Mouse (Mus musculus) intestine, embryonic 14.5 days (tissue): Measurements from ENCODE around the gene Ldlrap1. TPM values are rescaled to one million over a fixed set of nuclear protein-coding genes. Genes with fewer than 3 reads are reported as not detected.

Source experiments
- ATAC-seq: fragments of 200-750 bp; cut with Nextera tagmentation; replicated peaks from 2 replicates; pipeline ENCODE4 v1.8.0; 2017; ENCODE audit warnings: low read depth, moderate number of reproducible peaks, moderate TSS enrichment, moderate library complexity; ENCODE audit not compliant: low FRiP score, low TSS enrichment
- DNase-seq: peaks from one replicate; pipeline ENCODE4 v3.0.0-alpha.2; 2018; ENCODE audit warnings: low spot score
- H3K27ac ChIP-seq: fragments of 300-500 bp; sonication (generic); 2 replicates; pipeline ENCODE4 v1.5.1; 2014; ENCODE audit warnings: low read depth, mild to moderate bottlenecking, control low read depth
- H3K27me3 ChIP-seq: fragments of 300-500 bp; sonication (generic); replicated peaks from 2 replicates; pipeline ENCODE4 v1.6.1; 2014; ENCODE audit warnings: low read length, control low read depth; ENCODE audit not compliant: control insufficient read depth, insufficient read depth
- H3K36me3 ChIP-seq: fragments of 300-500 bp; sonication (generic); 2 replicates; pipeline ENCODE4 v1.6.1; 2014; ENCODE audit warnings: low read length, control low read depth; ENCODE audit not compliant: control insufficient read depth, insufficient read depth
- H3K4me1 ChIP-seq: fragments of 300-500 bp; sonication (generic); replicated peaks from 2 replicates; pipeline ENCODE4 v1.6.1; 2014; ENCODE audit warnings: low read length, control low read depth, mixed read lengths; ENCODE audit not compliant: control insufficient read depth, insufficient read depth
- H3K4me2 ChIP-seq: fragments of 300-500 bp; sonication (generic); 2 replicates; pipeline ENCODE4 v1.6.1; 2014; ENCODE audit warnings: low read length
- H3K4me3 ChIP-seq: fragments of 300-500 bp; sonication (generic); 2 replicates; pipeline ENCODE4 v1.5.1; 2014; ENCODE audit warnings: low read depth, low read length, control low read depth, mixed read lengths
- H3K9ac ChIP-seq: fragments of 300-500 bp; sonication (generic); 2 replicates; pipeline ENCODE4 v1.6.1; 2014; ENCODE audit warnings: mild to moderate bottlenecking, low read length
- H3K9me3 ChIP-seq: fragments of 300-500 bp; sonication (generic); 2 replicates; pipeline ENCODE4 v1.6.1; 2016; ENCODE audit warnings: low read length, control low read depth; ENCODE audit not compliant: control insufficient read depth
- WGBS: fragments of 180-500 bp; shearing (Covaris S2); extraction: QIAGEN DNeasy Blood & Tissue Kit; methylation state at CpG from one replicate; pipeline ENCODE4 v1.1.7; 2014; 5-methylcytosine and 5-hydroxymethylcytosine counted together
- polyA plus RNA-seq: library from polyadenylated mRNA; unstranded; fragments of >200 nt; fragmentation: Nextera tagmentation; extraction: Ambion mirVana; gene quantifications from 2 replicates; pipeline ENCODE4 v1.2.1, GENCODE M21; 2014

Ldlrap1 gene
- polyA plus RNA-seq, 1 experiment from 2014 or later, result 15.0 TPM

GRCm38 (mm10) chr4:134751682-134752380 lies 16.0 kb downstream of the Ldlrap1 start:
- Histone ChIP-seq H3K4me1 (peaks cover 19% of the 10 kb centered on the region), H3K27ac (no peak overlapping the region), H3K36me3 (peaks cover 18% of the 10 kb centered on the region), H3K27me3 (no peaks in the 10 kb centered on the region), H3K4me2 (no peak overlapping the region), H3K4me3 (no peak overlapping the region), H3K9me3 (no peaks in the 10 kb centered on the region), H3K9ac (no peak overlapping the region)
- no peak for ATAC-seq
- no peak for DNase-seq
- 73% methylated on average over 18 of the region's 18 CpGs for WGBS

- peaks cover 19% of the 10 kb centered on the region for H3K4me1 ChIP-seq
Measured at GRCm38 (mm10) chr4:134750825-134751224, 17.0 kb downstream of the Ldlrap1 start.

GRCm38 (mm10) chr4:134750263-134750662 lies 17.6 kb downstream of the Ldlrap1 start:
- H3K9ac ChIP-seq, result no peak overlapping the region
- H3K27ac ChIP-seq, result no peak overlapping the region
- peaks cover 19% of the 10 kb centered on the region for H3K4me1 ChIP-seq
- peaks cover 27% of the 10 kb centered on the region for H3K36me3 ChIP-seq
- H3K27me3 ChIP-seq, result no peaks in the 10 kb centered on the region
- ATAC-seq (no peak), DNase-seq (no peak)
- no peaks in the 10 kb centered on the region for H3K9me3 ChIP-seq
- no peak overlapping the region for H3K4me2 ChIP-seq
- WGBS, result 67% methylated on average over 5 of the region's 5 CpGs
- no peak overlapping the region for H3K4me3 ChIP-seq

More at GRCm38 (mm10) chr4:134750825-134751224, 17.0 kb downstream of the Ldlrap1 start:
- Histone ChIP-seq H3K4me3 (no peak overlapping the region), H3K9ac (no peak overlapping the region), H3K4me2 (no peak overlapping the region), H3K27ac (no peak overlapping the region), H3K9me3 (no peaks in the 10 kb centered on the region), H3K27me3 (no peaks in the 10 kb centered on the region), H3K36me3 (peaks cover 27% of the 10 kb centered on the region)
- ATAC-seq (no peak), DNase-seq (no peak)
- 79% methylated on average over 6 of the region's 6 CpGs for WGBS

- Histone ChIP-seq H3K36me3 (peaks cover 27% of the 10 kb centered on the region), H3K9me3 (no peaks in the 10 kb centered on the region), H3K9ac (no peak overlapping the region), H3K4me1 (peaks cover 14% of the 10 kb centered on the region), H3K4me2 (no peak overlapping the region), H3K27me3 (no peaks in the 10 kb centered on the region), H3K4me3 (no peak overlapping the region), H3K27ac (no peak overlapping the region)
- DNase-seq (no peak), ATAC-seq (no peak)
- 70% methylated on average over 21 of the region's 21 CpGs for WGBS
Measured at GRCm38 (mm10) chr4:134749301-134750030, 18.4 kb downstream of the Ldlrap1 start.

- Histone ChIP-seq H3K4me3 (no peak overlapping the region), H3K4me2 (no peak overlapping the region), H3K9me3 (no peaks in the 10 kb centered on the region), H3K36me3 (peaks cover 27% of the 10 kb centered on the region), H3K4me1 (0 out of 2 replicates have a peak, but pooled peaks cover 4% of the 10 kb centered on the region), H3K9ac (no peak overlapping the region), H3K27me3 (no peaks in the 10 kb centered on the region), H3K27ac (no peak overlapping the region)
- DNase-seq, result no peak
- WGBS, result 90% methylated on average over 16 of the region's 16 CpGs
- ATAC-seq, result no peak
Measured at GRCm38 (mm10) chr4:134745900-134746661, 21.7 kb downstream of the Ldlrap1 start.

- Histone ChIP-seq H3K9ac (no peak overlapping the region), H3K27me3 (no peaks in the 10 kb centered on the region), H3K36me3 (peaks cover 27% of the 10 kb centered on the region), H3K4me2 (no peak overlapping the region), H3K9me3 (no peaks in the 10 kb centered on the region), H3K4me1 (no peaks in the 10 kb centered on the region), H3K27ac (no peak overlapping the region), H3K4me3 (no peak overlapping the region)
- ATAC-seq (no peak), DNase-seq (no peak)
- 65% methylated on average over 16 of the region's 16 CpGs for WGBS
Measured at GRCm38 (mm10) chr4:134743881-134744633, 23.8 kb downstream of the Ldlrap1 start.

GRCm38 (mm10) chr4:134741949-134742348 lies 25.9 kb downstream of the Ldlrap1 start:
- H3K27ac ChIP-seq, result no peak overlapping the region
- H3K9me3 ChIP-seq, result no peaks in the 10 kb centered on the region
- no peak overlapping the region for H3K9ac ChIP-seq
- H3K27me3 ChIP-seq, result no peaks in the 10 kb centered on the region
- no peak overlapping the region for H3K4me2 ChIP-seq
- DNase-seq, result no peak
- H3K4me1 ChIP-seq, result no peaks in the 10 kb centered on the region
- ATAC-seq, result no peak
- 80% methylated on average over 8 of the region's 8 CpGs for WGBS
- no peak overlapping the region for H3K4me3 ChIP-seq
- H3K36me3 ChIP-seq, result peaks cover 11% of the 10 kb centered on the region

- no peaks in the 10 kb centered on the region for H3K9me3 ChIP-seq
- H3K9ac ChIP-seq, result no peak overlapping the region
- no peak overlapping the region for H3K4me3 ChIP-seq
- H3K4me1 ChIP-seq, result 0 out of 2 replicates have a peak, but pooled peaks cover 5% of the 10 kb centered on the region
- H3K27ac ChIP-seq, result no peak overlapping the region
- 92% methylated on average over 4 of the region's 4 CpGs for WGBS
- no peaks in the 10 kb centered on the region for H3K36me3 ChIP-seq
- H3K27me3 ChIP-seq, result no peaks in the 10 kb centered on the region
- no peak for ATAC-seq
- H3K4me2 ChIP-seq, result no peak overlapping the region
- no peak for DNase-seq
Measured at GRCm38 (mm10) chr4:134740186-134740585, 27.6 kb downstream of the Ldlrap1 start.
